Mouse (Mus musculus) forebrain, embryonic 12.5 days (tissue): ENCODE measurements around the gene Tmc7. TPM values are rescaled to one million over a fixed set of nuclear protein-coding genes. Genes with fewer than 3 reads are reported as not detected.

ENCODE experiments used
- ATAC-seq: fragments of 200-750 bp; cut with Nextera tagmentation; 2 replicates; pipeline ENCODE4 v1.8.0; 2017; ENCODE audit warnings: moderate TSS enrichment; ENCODE audit not compliant: low FRiP score
- H3K27ac ChIP-seq: fragments of 300-500 bp; sonication (generic); 2 replicates; pipeline ENCODE4 v1.5.1; 2016; ENCODE audit warnings: mild to moderate bottlenecking
- H3K27me3 ChIP-seq: fragments of 300-500 bp; sonication (generic); 2 replicates; pipeline ENCODE4 v1.6.1; 2016; ENCODE audit warnings: mild to moderate bottlenecking
- H3K36me3 ChIP-seq: fragments of 300-500 bp; sonication (generic); replicated peaks from 2 replicates; pipeline ENCODE4 v1.6.1; 2016; ENCODE audit warnings: mild to moderate bottlenecking
- H3K4me1 ChIP-seq: fragments of 300-500 bp; sonication (generic); 2 replicates; pipeline ENCODE4 v1.6.1; 2016
- H3K4me2 ChIP-seq: fragments of 300-500 bp; sonication (generic); 2 replicates; pipeline ENCODE4 v1.6.1; 2016; ENCODE audit warnings: mild to moderate bottlenecking, moderate library complexity
- H3K4me3 ChIP-seq: fragments of 300-500 bp; sonication (generic); replicated peaks from 2 replicates; pipeline ENCODE4 v1.5.1; 2016; ENCODE audit warnings: mild to moderate bottlenecking
- H3K9ac ChIP-seq: fragments of 300-500 bp; sonication (generic); 2 replicates; pipeline ENCODE4 v1.6.1; 2016; ENCODE audit warnings: mild to moderate bottlenecking
- H3K9me3 ChIP-seq: fragments of 300-500 bp; sonication (generic); 2 replicates; pipeline ENCODE4 v1.6.1; 2016
- WGBS: fragments of 180-500 bp; shearing (Covaris S2); methylation state at CpG from one replicate; pipeline ENCODE4 v1.1.7; 2016; 5-methylcytosine and 5-hydroxymethylcytosine counted together
- polyA plus RNA-seq: library from polyadenylated mRNA; unstranded; fragments of >200 nt; fragmentation: Nextera tagmentation; extraction: Ambion mirVana; gene quantifications from 2 replicates; pipeline ENCODE4 v1.2.1, GENCODE M21; 2016

Gene Tmc7
- polyA plus RNA-seq, 1 experiment from 2014 or later = 13.2 TPM

DNA sequence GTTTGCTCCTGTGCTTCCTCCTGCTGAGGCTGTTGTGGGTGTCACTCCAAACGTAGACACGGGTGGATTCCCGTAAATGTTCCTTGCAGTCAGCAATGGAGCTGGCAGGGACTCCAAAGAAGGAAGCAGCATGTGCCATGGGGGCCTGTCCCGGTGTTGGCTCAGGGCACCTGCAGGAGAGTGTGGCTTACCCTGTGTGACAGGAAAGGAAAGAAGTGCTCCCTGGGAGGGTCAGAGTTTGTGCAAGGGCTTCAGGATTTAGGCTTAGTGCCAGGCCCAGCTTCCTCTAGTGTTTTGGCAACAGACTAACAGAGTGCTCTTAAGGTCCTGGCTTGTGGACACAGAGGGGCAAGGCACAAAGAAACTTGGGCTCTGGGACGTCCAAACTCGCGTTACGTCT is 20.3 kb upstream of the Tmc7 start:
- Histone ChIP-seq H3K9ac (no peak overlapping the region), H3K36me3 (no peaks in the 10 kb centered on the region), H3K27me3 (no peaks in the 10 kb centered on the region), H3K4me2 (no peak overlapping the region), H3K27ac (no peak overlapping the region), H3K9me3 (peaks cover 7% of the 10 kb centered on the region; the same call in 1 of the 2 replicates), H3K4me3 (no peak overlapping the region), H3K4me1 (0 out of 2 replicates have a peak, but pooled peaks cover 4% of the 10 kb centered on the region)
- no peak for ATAC-seq
- WGBS = 87% methylated on average over 8 of the region's 8 CpGs

DNA sequence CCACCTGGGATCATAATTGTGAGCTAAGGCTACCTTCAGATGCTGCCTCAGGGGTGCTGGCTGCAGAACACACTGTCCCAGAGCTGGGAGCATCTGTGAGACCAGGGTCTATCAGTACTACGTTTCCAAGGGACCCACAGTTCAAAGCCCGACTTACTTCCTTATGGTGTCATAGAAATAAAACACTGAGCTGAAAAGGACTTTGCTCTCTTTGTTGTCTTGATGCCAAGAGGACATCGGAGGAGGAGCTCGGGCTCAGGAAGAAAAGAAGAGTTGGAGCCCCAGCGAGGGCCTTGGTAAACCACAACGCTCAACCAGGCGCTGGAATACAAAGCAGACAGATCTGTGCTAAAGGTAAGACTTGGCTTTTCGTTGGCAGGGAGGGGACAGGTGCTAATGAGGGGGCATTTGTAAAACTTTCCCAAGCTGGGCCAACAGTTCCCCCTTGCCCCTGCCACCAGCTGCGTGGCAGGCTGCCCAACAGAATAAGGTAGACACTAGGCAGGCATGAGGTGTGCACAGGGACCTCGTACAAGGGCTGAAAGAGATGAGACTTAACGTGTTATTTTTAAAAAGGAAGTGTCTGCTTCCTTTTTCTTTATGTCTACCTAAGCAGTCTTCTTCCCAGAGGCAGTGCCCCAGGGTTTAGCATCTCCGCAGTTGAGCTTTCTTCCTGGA is 15.6 kb upstream of the Tmc7 start:
- no peak for ATAC-seq

DNA sequence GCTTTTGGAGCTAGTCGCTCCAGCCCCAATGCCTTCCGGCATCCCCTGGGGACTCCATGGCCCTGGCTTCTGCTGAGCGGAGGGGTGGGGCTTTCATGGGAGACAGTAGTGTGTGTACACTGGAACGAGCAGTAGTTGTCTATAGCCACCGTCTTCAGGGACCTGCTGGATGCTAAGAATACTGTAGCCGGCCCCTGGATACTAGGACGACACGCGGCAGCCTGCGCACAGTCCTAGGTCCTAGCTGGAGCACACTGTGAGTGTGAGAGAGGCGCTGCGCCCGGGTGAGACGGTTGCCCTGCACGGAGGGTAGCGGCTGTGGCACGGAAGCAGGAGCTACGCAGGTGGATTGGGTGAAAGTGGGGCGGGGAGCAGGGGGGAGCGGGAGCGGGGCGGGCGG is 12.7 kb upstream of the Tmc7 start, which contains the start of gene Tmc5:
Gene Tmc5, plus strand, starts transcription at position 97 of the 400 bp plus-strand sequence.
- H3K9me3 ChIP-seq = no peaks in the 10 kb centered on the region
- peaks cover 47% of the 10 kb centered on the region for H3K4me1 ChIP-seq
- no peaks in the 10 kb centered on the region for H3K36me3 ChIP-seq
- peak within 1 kb of the TSS; percentile 42 for H3K9ac ChIP-seq
- H3K27me3 ChIP-seq = peaks cover 28% of the 10 kb centered on the region
- peak within 1 kb of the TSS; percentile 26 for H3K4me3 ChIP-seq
- no peak within 1 kb of the TSS for H3K27ac ChIP-seq
- no peak for ATAC-seq
- 3% methylated on average over 23 of the region's 23 CpGs for whole genome bisulfite sequencing
- peak within 1 kb of the TSS; percentile 56 for H3K4me2 ChIP-seq

More for the DNA sequence above, 15.6 kb upstream of the Tmc7 start:
- no peak overlapping the region for H3K4me2 ChIP-seq
- H3K36me3 ChIP-seq = no peaks in the 10 kb centered on the region
- H3K4me1 ChIP-seq = peaks cover 18% of the 10 kb centered on the region
- H3K27me3 ChIP-seq = peaks cover 28% of the 10 kb centered on the region
- H3K9me3 ChIP-seq = no peaks in the 10 kb centered on the region
- H3K4me3 ChIP-seq = no peak overlapping the region
- no peak overlapping the region for H3K9ac ChIP-seq
- 66% methylated on average over 12 of the region's 12 CpGs for WGBS
- no peak overlapping the region for H3K27ac ChIP-seq

- no peak overlapping the region for H3K4me2 ChIP-seq
- no peak overlapping the region for H3K9ac ChIP-seq
- no peaks in the 10 kb centered on the region for H3K9me3 ChIP-seq
- no peaks in the 10 kb centered on the region for H3K36me3 ChIP-seq
- no peak for ATAC-seq
- H3K4me3 ChIP-seq = no peak overlapping the region
- H3K27ac ChIP-seq = no peak overlapping the region
- H3K27me3 ChIP-seq = peaks cover 28% of the 10 kb centered on the region
- H3K4me1 ChIP-seq = peaks cover 55% of the 10 kb centered on the region
- WGBS = 79% methylated on average over 11 of the region's 11 CpGs
These were observed 11.7 kb upstream of the Tmc7 start for GRCm38 (mm10) chr7:118596271-118596670.

- H3K4me3 ChIP-seq = no peak overlapping the region
- no peak overlapping the region for H3K9ac ChIP-seq
- H3K9me3 ChIP-seq = no peaks in the 10 kb centered on the region
- peak; percentile 14 for ATAC-seq
- peak overlapping the region; percentile 98 for H3K27ac ChIP-seq
- H3K36me3 ChIP-seq = no peaks in the 10 kb centered on the region
- peaks cover 51% of the 10 kb centered on the region for H3K4me1 ChIP-seq
- H3K27me3 ChIP-seq = peaks cover 28% of the 10 kb centered on the region
- WGBS = 1% methylated on average over 14 of the region's 14 CpGs
- H3K4me2 ChIP-seq = peak overlapping the region; percentile 45
These were observed 10.7 kb upstream of the Tmc7 start for GRCm38 (mm10) chr7:118595228-118595627.

DNA sequence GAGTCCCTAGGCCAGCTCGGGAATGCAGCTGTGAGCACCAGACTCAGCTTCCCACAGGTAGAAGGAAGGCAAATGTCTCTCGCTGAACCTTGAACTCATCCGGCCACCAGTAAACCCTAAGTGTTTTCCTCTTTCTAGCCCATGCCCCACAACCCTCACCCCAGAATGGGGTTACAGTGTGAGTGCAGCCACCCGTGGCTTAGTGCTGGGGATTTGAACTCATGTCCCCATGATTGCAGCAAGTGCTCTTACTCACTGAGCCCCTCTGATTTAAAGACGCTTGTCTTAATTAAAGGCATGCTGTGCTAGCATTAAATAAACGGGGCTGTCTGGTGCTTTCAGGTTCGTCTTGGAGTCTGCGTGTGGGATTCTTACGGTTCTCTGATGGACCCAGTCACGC is 10.1 kb upstream of the Tmc7 start:
- H3K9ac ChIP-seq = no peak overlapping the region
- 20% methylated on average over 10 of the region's 10 CpGs for WGBS
- no peaks in the 10 kb centered on the region for H3K36me3 ChIP-seq
- no peaks in the 10 kb centered on the region for H3K9me3 ChIP-seq
- peak overlapping the region; percentile 45 for H3K4me2 ChIP-seq
- peaks cover 50% of the 10 kb centered on the region for H3K4me1 ChIP-seq
- peak overlapping the region; percentile 8; the same call in 1 of the 2 replicates for H3K4me3 ChIP-seq
- no peak for ATAC-seq
- H3K27ac ChIP-seq = peak overlapping the region; percentile 98
- peaks cover 28% of the 10 kb centered on the region for H3K27me3 ChIP-seq

GRCm38 (mm10) chr7:118593567-118594407 is 9.3 kb upstream of the Tmc7 start:
- no peaks in the 10 kb centered on the region for H3K36me3 ChIP-seq
- peaks cover 26% of the 10 kb centered on the region for H3K27me3 ChIP-seq
- ATAC-seq = peak; percentile 91
- peaks cover 50% of the 10 kb centered on the region for H3K4me1 ChIP-seq
- peak overlapping the region; percentile 29; the same call in 1 of the 2 replicates for H3K9ac ChIP-seq
- WGBS = 2% methylated on average over 9 of the region's 9 CpGs
- peak overlapping the region; percentile 45 for H3K4me2 ChIP-seq
- H3K4me3 ChIP-seq = 0 out of 2 replicates have a peak overlapping the region, but pooled peaks have one; percentile 8
- peak overlapping the region; percentile 98 for H3K27ac ChIP-seq
- no peaks in the 10 kb centered on the region for H3K9me3 ChIP-seq

DNA sequence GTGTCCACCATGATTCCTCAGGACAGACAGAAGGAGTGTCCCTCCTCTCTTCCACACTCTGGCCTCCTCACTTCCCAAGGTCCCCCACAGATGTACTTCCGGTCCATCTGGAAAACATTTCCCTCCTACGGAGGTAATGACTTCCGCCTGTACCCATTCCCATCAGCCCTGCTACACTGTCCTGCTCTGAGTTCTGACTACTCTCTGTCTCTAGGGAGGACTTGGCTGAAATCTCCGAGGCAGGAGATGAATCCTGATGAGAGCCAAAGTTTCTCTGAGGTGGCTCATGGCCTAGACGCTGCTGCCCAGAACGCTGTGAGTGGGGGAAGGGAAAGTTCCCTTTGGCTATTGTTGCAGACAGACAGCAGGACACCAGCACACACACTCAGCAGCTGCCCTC is 7.6 kb upstream of the Tmc7 start:
- no peaks in the 10 kb centered on the region for H3K36me3 ChIP-seq
- peaks cover 42% of the 10 kb centered on the region for H3K4me1 ChIP-seq
- H3K4me2 ChIP-seq = no peak overlapping the region
- H3K27me3 ChIP-seq = peaks cover 12% of the 10 kb centered on the region
- no peaks in the 10 kb centered on the region for H3K9me3 ChIP-seq
- no peak overlapping the region for H3K9ac ChIP-seq
- peak overlapping the region; percentile 98 for H3K27ac ChIP-seq
- ATAC-seq = no peak
- 44% methylated on average over 6 of the region's 6 CpGs for WGBS
- no peak overlapping the region for H3K4me3 ChIP-seq

DNA sequence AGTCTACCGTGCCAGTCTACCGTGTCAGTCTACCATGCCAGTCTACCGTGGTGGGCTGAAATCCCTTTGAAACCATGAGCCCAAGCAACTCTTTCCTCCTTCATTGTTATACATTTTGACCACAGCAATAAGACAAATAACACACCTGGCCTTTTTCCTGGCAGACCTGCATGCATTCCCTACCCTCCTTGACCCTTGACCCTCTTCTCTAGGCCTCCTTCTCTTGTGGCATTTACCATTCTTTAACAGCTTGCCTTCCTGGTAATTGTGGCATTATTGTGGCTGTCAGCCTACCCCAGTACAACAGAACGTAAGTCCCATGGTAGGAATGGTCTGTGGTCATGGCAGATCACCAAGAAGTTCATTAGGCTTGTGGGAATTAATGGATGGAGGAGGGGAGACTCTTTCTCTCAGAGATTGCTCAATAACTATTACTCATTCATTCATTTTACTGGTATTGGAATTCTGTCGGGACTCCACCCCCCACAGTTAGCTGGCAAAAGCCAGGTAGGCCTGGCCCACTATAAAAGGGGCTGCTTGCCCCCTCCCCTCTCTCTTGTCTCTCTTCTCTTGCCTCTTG is 6.3 kb upstream of the Tmc7 start:
- peaks cover 38% of the 10 kb centered on the region for H3K4me1 ChIP-seq
- H3K4me3 ChIP-seq = no peak overlapping the region
- ATAC-seq = no peak
- H3K9me3 ChIP-seq = no peaks in the 10 kb centered on the region
- H3K27ac ChIP-seq = no peak overlapping the region
- 89% methylated on average over 5 of the region's 5 CpGs for WGBS
- no peaks in the 10 kb centered on the region for H3K36me3 ChIP-seq
- H3K9ac ChIP-seq = no peak overlapping the region
- no peaks in the 10 kb centered on the region for H3K27me3 ChIP-seq
- H3K4me2 ChIP-seq = no peak overlapping the region

DNA sequence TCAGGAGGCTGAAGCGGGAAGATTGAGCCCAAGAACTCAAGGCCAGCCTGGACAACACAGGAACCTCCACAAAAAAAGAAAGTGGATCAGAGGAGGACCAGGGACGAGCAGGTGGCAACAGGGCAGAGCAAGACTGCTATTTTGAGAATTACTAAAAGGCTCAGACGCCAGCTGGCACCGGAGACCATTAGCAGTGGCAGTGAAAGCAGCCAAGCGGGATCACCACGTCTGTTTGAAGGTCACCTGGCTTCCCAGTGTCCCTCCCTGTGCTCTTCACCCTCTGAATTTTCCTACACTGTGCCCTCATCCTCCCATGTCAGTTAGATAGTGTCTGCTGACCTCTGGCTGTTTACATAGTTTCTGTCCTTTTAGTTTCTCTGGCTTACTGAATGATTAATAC is 1.3 kb upstream of the Tmc7 start:
- 78% methylated on average over 6 of the region's 6 CpGs for WGBS

DNA sequence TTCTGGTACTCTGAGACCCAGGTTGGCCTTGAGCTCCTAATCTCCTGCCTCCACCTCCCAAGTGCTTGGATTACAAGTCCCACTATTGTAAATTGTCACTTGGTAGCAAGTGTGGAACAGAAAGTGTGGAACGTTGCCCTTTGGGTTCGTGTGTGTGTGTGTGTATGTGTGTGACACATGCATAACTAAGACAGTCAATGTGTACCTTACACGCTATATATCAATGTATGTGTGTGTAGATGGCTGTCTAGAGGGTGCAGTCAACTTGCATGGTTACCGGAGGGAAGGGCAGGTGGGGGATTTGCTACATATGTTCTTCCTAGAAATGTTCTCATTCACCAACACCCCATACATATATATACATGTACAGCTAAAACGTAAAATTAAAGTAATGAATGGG is 390 bp upstream of the Tmc7 start:
- peak; percentile 34; the same call in 1 of the 2 replicates for ATAC-seq
- H3K4me3 ChIP-seq = peak overlapping the region; percentile 73; the same call in 1 of the 2 replicates

More for the DNA sequence above, 1.3 kb upstream of the Tmc7 start:
- Histone ChIP-seq H3K4me1 (peaks cover 22% of the 10 kb centered on the region), H3K4me2 (no peak overlapping the region), H3K4me3 (no peak overlapping the region), H3K27me3 (no peaks in the 10 kb centered on the region), H3K27ac (0 out of 2 replicates have a peak overlapping the region, but pooled peaks have one; percentile 31), H3K9ac (no peak overlapping the region), H3K9me3 (0 out of 2 replicates have a peak, but pooled peaks cover 3% of the 10 kb centered on the region), H3K36me3 (peaks cover 4% of the 10 kb centered on the region; the same call in 1 of the 2 replicates)
- ATAC-seq = no peak

GRCm38 (mm10) chr7:118583821-118584220 is 715 bp downstream of the Tmc7 start:
- peak overlapping the region; percentile 78 for H3K4me2 ChIP-seq
- 0 out of 2 replicates have a peak, but pooled peaks cover 3% of the 10 kb centered on the region for H3K9me3 ChIP-seq
- H3K27me3 ChIP-seq = no peaks in the 10 kb centered on the region
- ATAC-seq = no peak
- H3K9ac ChIP-seq = peak overlapping the region; percentile 86; the same call in 1 of the 2 replicates
- peaks cover 22% of the 10 kb centered on the region for H3K4me1 ChIP-seq
- H3K4me3 ChIP-seq = peak overlapping the region; percentile 73
- H3K27ac ChIP-seq = no peak overlapping the region
- H3K36me3 ChIP-seq = peaks cover 19% of the 10 kb centered on the region
- 20% methylated on average over 7 of the region's 7 CpGs for WGBS

More for the DNA sequence above, 390 bp upstream of the Tmc7 start:
- H3K27me3 ChIP-seq = no peaks in the 10 kb centered on the region
- peak overlapping the region; percentile 78 for H3K4me2 ChIP-seq
- 0 out of 2 replicates have a peak, but pooled peaks cover 3% of the 10 kb centered on the region for H3K9me3 ChIP-seq
- H3K4me1 ChIP-seq = peaks cover 22% of the 10 kb centered on the region
- H3K36me3 ChIP-seq = peaks cover 13% of the 10 kb centered on the region
- 0 out of 2 replicates have a peak overlapping the region, but pooled peaks have one; percentile 81 for H3K27ac ChIP-seq
- peak overlapping the region; percentile 86; the same call in 1 of the 2 replicates for H3K9ac ChIP-seq
- 72% methylated on average over 5 of the region's 5 CpGs for WGBS
